Mouse (Mus musculus) cerebellum, postnatal 25 days (tissue): ENCODE results near the gene Grik5.
A peak's percentile ranks its signal among the peaks of the same experiment; 100 is the strongest.

Source experiments
- DNase-seq, 2 experiments: peaks; one replicate each; pipeline ENCODE4 v3.0.0; 2021; ENCODE audit warnings: mixed read lengths in 2 of 2

Gene Grik5

GRCm38 (mm10) chr7:25030032-25030753 lies 42.0 kb downstream of the Grik5 start:
- DNase-seq = peak; percentile 82 to 89

GRCm38 (mm10) chr7:25026452-25026851 lies 45.7 kb downstream of the Grik5 start:
- no peak for DNase-seq

- peak; percentile 57 to 69 for DNase-seq
These were observed 46.2 kb downstream of the Grik5 start for GRCm38 (mm10) chr7:25025855-25026439.

GRCm38 (mm10) chr7:25011592-25011991 lies 60.6 kb downstream of the Grik5 start:
- peak in 1 of 2 experiments; percentile 7 for DNase-seq

- DNase-seq = peak; percentile 91
These were observed 61.8 kb downstream of the Grik5 start for GRCm38 (mm10) chr7:25010090-25010913.

- peak; percentile 69 to 79 for DNase-seq
These were observed 62.9 kb downstream of the Grik5 start for GRCm38 (mm10) chr7:25009099-25009700.

GRCm38 (mm10) chr7:25008635-25009034 lies 63.5 kb downstream of the Grik5 start:
- peak; percentile 73 to 81 for DNase-seq

- peak; percentile 74 to 86 for DNase-seq
These were observed 64.4 kb downstream of the Grik5 start for GRCm38 (mm10) chr7:25007609-25008374.

- no peak for DNase-seq
These were observed 65.4 kb downstream of the Grik5 start for GRCm38 (mm10) chr7:25006586-25007364.

GRCm38 (mm10) chr7:25006171-25006570 lies 66.0 kb downstream of the Grik5 start:
- DNase-seq = no peak

GRCm38 (mm10) chr7:25005421-25006065 lies 66.6 kb downstream of the Grik5 start, which contains the start of gene Atp1a3:
Atp1a3 (minus strand) TSS chr7:25005958.
- DNase-seq = peak; percentile 92 to 97

GRCm38 (mm10) chr7:25004806-25005205 lies 67.3 kb downstream of the Grik5 start:
- peak; percentile 51 to 73 for DNase-seq

GRCm38 (mm10) chr7:25003820-25004388 lies 68.2 kb downstream of the Grik5 start:
- peak; percentile 62 to 63 for DNase-seq

GRCm38 (mm10) chr7:25003291-25003690 lies 68.9 kb downstream of the Grik5 start:
- peak; percentile 61 to 70 for DNase-seq

- DNase-seq = no peak
These were observed 71.4 kb downstream of the Grik5 start for GRCm38 (mm10) chr7:25000711-25001110.

GRCm38 (mm10) chr7:25000211-25000610 lies 71.9 kb downstream of the Grik5 start:
- no peak for DNase-seq

GRCm38 (mm10) chr7:24993081-24993480 lies 79.1 kb downstream of the Grik5 start:
- no peak for DNase-seq

- DNase-seq = peak; percentile 46 to 54
These were observed 81.7 kb downstream of the Grik5 start for GRCm38 (mm10) chr7:24990478-24990877.

- DNase-seq = no peak
These were observed 84.2 kb downstream of the Grik5 start for GRCm38 (mm10) chr7:24987941-24988340.

GRCm38 (mm10) chr7:24985799-24986198 lies 86.3 kb downstream of the Grik5 start:
- peak in 1 of 2 experiments; percentile 61 for DNase-seq
